Mouse (Mus musculus): ENCODE data around the gene BC030870. TPM values are rescaled to one million over a fixed set of nuclear protein-coding genes. Genes with fewer than 3 reads are reported as not detected.
A peak's percentile ranks its signal among the peaks of the same experiment; 100 is the strongest.
"Not testable (repeated sequence)": the region's sequence is repeated elsewhere in the genome, so short reads cannot be mapped to it uniquely, and the experiment has no call there.

BC030870 gene
- polyA plus RNA-seq (2015; fragmentation: Nextera tagmentation; extraction: Ambion mirVana) = 1.1 TPM in 1 of 2 replicates, not detected in the other

GRCm38 (mm10) chr8:65129199-65129788 is at the start of gene BC030870:
TSS of gene BC030870 (minus strand) at chr8:65129563.
- Histone ChIP-seq H3K4me1 (no peaks in the 10 kb centered on the region), H3K27me3 (replicated peaks) (no peaks in the 10 kb centered on the region), H3K9me3 (replicated peaks) (no peaks in the 10 kb centered on the region), H3K36me3 (no peaks in the 10 kb centered on the region), H3K27ac (replicated peaks) (no peak within 1 kb of the TSS), H3K4me2 (no peak within 1 kb of the TSS), H3K4me3 (replicated peaks) (no peak within 1 kb of the TSS), H3K9ac (replicated peaks) (no peak within 1 kb of the TSS)
- no peak for ATAC-seq (ENCODE audit: low FRiP score)
- 84% methylated on average over 15 of the region's 15 CpGs for WGBS

- H3K27me3 ChIP-seq (replicated peaks) = no peaks in the 10 kb centered on the region
- 46% methylated on average over 3 of the region's 3 CpGs for WGBS
These were observed 45.5 kb upstream of the BC030870 start for GRCm38 (mm10) chr8:65174746-65175476.

GRCm38 (mm10) chr8:65169184-65169583 is 39.8 kb upstream of the BC030870 start:
- H3K4me3 ChIP-seq (replicated peaks) = no peak overlapping the region
- no peak overlapping the region for H3K9ac ChIP-seq (replicated peaks)
- H3K9me3 ChIP-seq (replicated peaks) = no peaks in the 10 kb centered on the region
- H3K4me1 ChIP-seq = no peaks in the 10 kb centered on the region
- H3K36me3 ChIP-seq = no peaks in the 10 kb centered on the region
- H3K27ac ChIP-seq (replicated peaks) = no peak overlapping the region
- H3K4me2 ChIP-seq = no peak overlapping the region
- H3K27me3 ChIP-seq (replicated peaks) = no peaks in the 10 kb centered on the region
- ATAC-seq (ENCODE audit: low FRiP score) = no peak
- 78% methylated on average over 3 of the region's 3 CpGs for WGBS

More at GRCm38 (mm10) chr8:65174746-65175476, 45.5 kb upstream of the BC030870 start:
- Histone ChIP-seq H3K9me3 (replicated peaks) (no peaks in the 10 kb centered on the region), H3K4me1 (no peaks in the 10 kb centered on the region), H3K27ac (replicated peaks) (no peak overlapping the region), H3K36me3 (no peaks in the 10 kb centered on the region), H3K9ac (replicated peaks) (no peak overlapping the region), H3K4me3 (replicated peaks) (no peak overlapping the region), H3K4me2 (no peak overlapping the region)
- ATAC-seq (ENCODE audit: low FRiP score) = no peak

- WGBS = 33% methylated on average over 1 of the region's 1 CpGs
- H3K4me1 ChIP-seq; H3K9ac ChIP-seq (replicated peaks); H3K36me3 ChIP-seq; H3K4me2 ChIP-seq; H3K4me3 ChIP-seq (replicated peaks); H3K27me3 ChIP-seq (replicated peaks); H3K9me3 ChIP-seq (replicated peaks); H3K27ac ChIP-seq (replicated peaks): not testable (repeated sequence)
- peak; percentile 60; the same call in 1 of the 2 replicates for ATAC-seq (ENCODE audit: low FRiP score)
These were observed 31.3 kb upstream of the BC030870 start for GRCm38 (mm10) chr8:65160676-65161075.

GRCm38 (mm10) chr8:65159096-65159748 is 29.9 kb upstream of the BC030870 start:
- H3K27me3 ChIP-seq (replicated peaks) = no peaks in the 10 kb centered on the region
- WGBS = 55% methylated on average over 14 of the region's 14 CpGs
- H3K9me3 ChIP-seq (replicated peaks) = no peaks in the 10 kb centered on the region
- peak; percentile 55; the same call in 1 of the 2 replicates for ATAC-seq (ENCODE audit: low FRiP score)
- no peak overlapping the region for H3K9ac ChIP-seq (replicated peaks)
- H3K36me3 ChIP-seq = no peaks in the 10 kb centered on the region
- no peak overlapping the region for H3K27ac ChIP-seq (replicated peaks)
- 0 out of 2 replicates have a peak, but pooled peaks cover 4% of the 10 kb centered on the region for H3K4me1 ChIP-seq
- H3K4me2 ChIP-seq = 0 out of 2 replicates have a peak overlapping the region, but pooled peaks have one; percentile 13
- no peak overlapping the region for H3K4me3 ChIP-seq (replicated peaks)

- peak; percentile 43 for ATAC-seq (ENCODE audit: low FRiP score)
- H3K9ac ChIP-seq (replicated peaks) = no peak overlapping the region
- 70% methylated on average over 4 of the region's 4 CpGs for WGBS
- no peaks in the 10 kb centered on the region for H3K36me3 ChIP-seq
- H3K4me3 ChIP-seq (replicated peaks) = no peak overlapping the region
- H3K4me2 ChIP-seq = no peak overlapping the region
- H3K27ac ChIP-seq (replicated peaks) = no peak overlapping the region
- H3K27me3 ChIP-seq (replicated peaks) = no peaks in the 10 kb centered on the region
- no peaks in the 10 kb centered on the region for H3K9me3 ChIP-seq (replicated peaks)
- 0 out of 2 replicates have a peak, but pooled peaks cover 4% of the 10 kb centered on the region for H3K4me1 ChIP-seq
These were observed 28.5 kb upstream of the BC030870 start for GRCm38 (mm10) chr8:65157901-65158300.

- H3K9ac ChIP-seq (replicated peaks) = no peak overlapping the region
- no peaks in the 10 kb centered on the region for H3K27me3 ChIP-seq (replicated peaks)
- H3K4me2 ChIP-seq = no peak overlapping the region
- 78% methylated on average over 3 of the region's 3 CpGs for WGBS
- no peak overlapping the region for H3K4me3 ChIP-seq (replicated peaks)
- no peak; the same call in 1 of the 2 replicates for ATAC-seq (ENCODE audit: low FRiP score)
- no peak overlapping the region for H3K27ac ChIP-seq (replicated peaks)
- H3K9me3 ChIP-seq (replicated peaks) = no peaks in the 10 kb centered on the region
- H3K4me1 ChIP-seq = no peaks in the 10 kb centered on the region
- no peaks in the 10 kb centered on the region for H3K36me3 ChIP-seq
These were observed 9.6 kb upstream of the BC030870 start for GRCm38 (mm10) chr8:65138830-65139466.

GRCm38 (mm10) chr8:65126454-65126853 is 2.9 kb downstream of the BC030870 start:
- Histone ChIP-seq H3K9me3 (replicated peaks) (no peaks in the 10 kb centered on the region), H3K4me1 (no peaks in the 10 kb centered on the region), H3K4me3 (replicated peaks) (no peak overlapping the region), H3K4me2 (no peak overlapping the region), H3K27me3 (replicated peaks) (no peaks in the 10 kb centered on the region), H3K36me3 (no peaks in the 10 kb centered on the region), H3K9ac (replicated peaks) (no peak overlapping the region), H3K27ac (replicated peaks) (no peak overlapping the region)
- no peak for ATAC-seq (ENCODE audit: low FRiP score)
- 86% methylated on average over 3 of the region's 3 CpGs for WGBS

GRCm38 (mm10) chr8:65126014-65126413 is 3.3 kb downstream of the BC030870 start:
- H3K9me3 ChIP-seq (replicated peaks) = no peaks in the 10 kb centered on the region
- ATAC-seq (ENCODE audit: low FRiP score) = no peak

GRCm38 (mm10) chr8:65112092-65112491 is 17.3 kb downstream of the BC030870 start:
- no peak for ATAC-seq (ENCODE audit: low FRiP score)
- no peak overlapping the region for H3K27ac ChIP-seq (replicated peaks)
- H3K36me3 ChIP-seq = no peaks in the 10 kb centered on the region
- no peaks in the 10 kb centered on the region for H3K27me3 ChIP-seq (replicated peaks)
- no peak overlapping the region for H3K4me2 ChIP-seq
- H3K9me3 ChIP-seq (replicated peaks) = no peaks in the 10 kb centered on the region
- 86% methylated on average over 6 of the region's 6 CpGs for WGBS
- H3K9ac ChIP-seq (replicated peaks) = no peak overlapping the region
- no peaks in the 10 kb centered on the region for H3K4me1 ChIP-seq
- no peak overlapping the region for H3K4me3 ChIP-seq (replicated peaks)

More at GRCm38 (mm10) chr8:65126014-65126413, 3.3 kb downstream of the BC030870 start:
- H3K36me3 ChIP-seq = no peaks in the 10 kb centered on the region
- H3K9ac ChIP-seq (replicated peaks) = no peak overlapping the region
- WGBS = 77% methylated on average over 1 of the region's 1 CpGs
- H3K4me1 ChIP-seq = no peaks in the 10 kb centered on the region
- H3K4me2 ChIP-seq = no peak overlapping the region
- H3K4me3 ChIP-seq (replicated peaks) = no peak overlapping the region
- H3K27me3 ChIP-seq (replicated peaks) = no peaks in the 10 kb centered on the region
- H3K27ac ChIP-seq (replicated peaks) = no peak overlapping the region

GRCm38 (mm10) chr8:65110285-65110691 is 19.1 kb downstream of the BC030870 start:
- Histone ChIP-seq H3K4me3 (replicated peaks) (no peak overlapping the region), H3K27ac (replicated peaks) (no peak overlapping the region), H3K36me3 (no peaks in the 10 kb centered on the region), H3K9ac (replicated peaks) (no peak overlapping the region), H3K27me3 (replicated peaks) (no peaks in the 10 kb centered on the region), H3K4me2 (no peak overlapping the region), H3K9me3 (replicated peaks) (no peaks in the 10 kb centered on the region), H3K4me1 (no peaks in the 10 kb centered on the region)
- 32% methylated on average over 5 of the region's 5 CpGs for WGBS
- ATAC-seq (ENCODE audit: low FRiP score) = peak; percentile 90
